Mouse (Mus musculus) forebrain, embryonic 12.5 days (tissue): Measurements from ENCODE around the gene Large1. TPM values are rescaled to one million over a fixed set of nuclear protein-coding genes. Genes with fewer than 3 reads are reported as not detected.
"Not testable (repeated sequence)": the region's sequence is repeated elsewhere in the genome, so short reads cannot be mapped to it uniquely, and the experiment has no call there.

Experiments used
- ATAC-seq: fragments of 200-750 bp; cut with Nextera tagmentation; 2 replicates; pipeline ENCODE4 v1.8.0; 2017; ENCODE audit warnings: moderate TSS enrichment; ENCODE audit not compliant: low FRiP score
- H3K27ac ChIP-seq: fragments of 300-500 bp; sonication (generic); 2 replicates; pipeline ENCODE4 v1.5.1; 2016; ENCODE audit warnings: mild to moderate bottlenecking
- H3K27me3 ChIP-seq: fragments of 300-500 bp; sonication (generic); 2 replicates; pipeline ENCODE4 v1.6.1; 2016; ENCODE audit warnings: mild to moderate bottlenecking
- H3K36me3 ChIP-seq: fragments of 300-500 bp; sonication (generic); replicated peaks from 2 replicates; pipeline ENCODE4 v1.6.1; 2016; ENCODE audit warnings: mild to moderate bottlenecking
- H3K4me1 ChIP-seq: fragments of 300-500 bp; sonication (generic); 2 replicates; pipeline ENCODE4 v1.6.1; 2016
- H3K4me2 ChIP-seq: fragments of 300-500 bp; sonication (generic); 2 replicates; pipeline ENCODE4 v1.6.1; 2016; ENCODE audit warnings: mild to moderate bottlenecking, moderate library complexity
- H3K4me3 ChIP-seq: fragments of 300-500 bp; sonication (generic); replicated peaks from 2 replicates; pipeline ENCODE4 v1.5.1; 2016; ENCODE audit warnings: mild to moderate bottlenecking
- H3K9ac ChIP-seq: fragments of 300-500 bp; sonication (generic); 2 replicates; pipeline ENCODE4 v1.6.1; 2016; ENCODE audit warnings: mild to moderate bottlenecking
- H3K9me3 ChIP-seq: fragments of 300-500 bp; sonication (generic); 2 replicates; pipeline ENCODE4 v1.6.1; 2016
- WGBS: fragments of 180-500 bp; shearing (Covaris S2); methylation state at CpG from one replicate; pipeline ENCODE4 v1.1.7; 2016; 5-methylcytosine and 5-hydroxymethylcytosine counted together
- polyA plus RNA-seq: library from polyadenylated mRNA; unstranded; fragments of >200 nt; fragmentation: Nextera tagmentation; extraction: Ambion mirVana; gene quantifications from 2 replicates; pipeline ENCODE4 v1.2.1, GENCODE M21; 2016

Large1 gene
- polyA plus RNA-seq, 1 experiment from 2014 or later = 12.2 TPM

DNA sequence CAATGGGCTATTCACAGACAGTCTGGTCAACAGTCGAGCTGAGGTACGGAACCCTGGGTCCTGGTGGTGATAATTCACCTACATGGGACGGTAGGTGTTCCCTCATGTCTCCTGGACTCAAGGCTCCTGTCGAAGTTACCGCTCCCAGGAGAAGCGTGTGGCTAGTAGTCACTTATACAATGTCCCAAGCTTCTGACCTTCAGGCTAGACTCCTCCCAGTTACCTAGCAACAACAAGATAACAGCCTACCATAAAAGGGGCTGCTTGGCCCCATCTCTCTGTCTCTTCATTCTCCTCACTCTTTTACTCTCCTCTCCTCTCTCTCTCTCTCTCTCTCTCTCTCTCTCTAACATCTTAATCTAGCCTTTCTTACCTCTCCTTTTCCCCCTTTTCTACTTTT is 217.9 kb downstream of the Large1 start:
- Histone ChIP-seq H3K27me3 (no peaks in the 10 kb centered on the region), H3K4me3 (no peak overlapping the region), H3K4me2 (no peak overlapping the region), H3K4me1 (no peaks in the 10 kb centered on the region), H3K36me3 (peaks cover 7% of the 10 kb centered on the region), H3K9ac (no peak overlapping the region), H3K27ac (no peak overlapping the region), H3K9me3 (no peaks in the 10 kb centered on the region)
- no peak for ATAC-seq
- 95% methylated on average over 6 of the region's 6 CpGs for WGBS

- Histone ChIP-seq H3K9me3 (no peaks in the 10 kb centered on the region), H3K9ac (no peak overlapping the region), H3K27ac (no peak overlapping the region), H3K4me1 (no peaks in the 10 kb centered on the region), H3K36me3 (peaks cover 7% of the 10 kb centered on the region), H3K4me2 (no peak overlapping the region), H3K4me3 (no peak overlapping the region), H3K27me3 (no peaks in the 10 kb centered on the region)
- ATAC-seq = no peak
- WGBS = 83% methylated on average over 2 of the region's 2 CpGs
Observed at GRCm38 (mm10) chr8:73132080-73132479, 221.3 kb downstream of the Large1 start.

DNA sequence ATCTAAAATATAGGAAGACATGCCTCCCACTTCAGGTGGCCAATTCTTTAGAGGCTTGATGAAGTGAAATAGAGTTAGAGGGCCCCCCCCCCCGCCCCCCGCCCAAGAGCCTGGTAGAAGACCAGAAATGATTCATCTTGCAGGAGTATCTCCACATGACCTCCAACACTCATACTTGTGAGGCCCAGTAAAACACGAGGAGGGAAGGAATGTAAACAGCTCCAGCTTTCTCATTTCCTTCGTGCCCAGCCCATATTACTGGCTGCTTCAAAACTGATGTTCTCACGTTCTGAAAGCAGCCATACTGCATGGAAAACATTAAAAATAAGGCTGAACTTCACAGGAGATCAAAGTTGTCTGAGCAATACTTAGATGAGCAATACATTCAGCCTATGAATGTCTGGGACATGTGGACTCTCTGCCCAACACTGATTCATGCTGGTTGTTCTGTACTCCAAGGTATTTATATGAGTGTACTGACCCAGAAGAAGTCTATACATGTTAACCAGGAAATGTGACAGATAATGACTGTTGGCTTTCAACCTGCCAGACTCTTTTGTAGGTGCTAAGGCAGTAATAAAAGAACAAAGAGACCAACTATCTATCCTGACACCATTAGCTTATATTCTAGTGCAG is 229.4 kb downstream of the Large1 start:
- Histone ChIP-seq H3K27ac (no peak overlapping the region), H3K27me3 (no peaks in the 10 kb centered on the region), H3K4me1 (no peaks in the 10 kb centered on the region), H3K36me3 (no peaks in the 10 kb centered on the region), H3K9ac (no peak overlapping the region), H3K9me3 (no peaks in the 10 kb centered on the region), H3K4me3 (no peak overlapping the region), H3K4me2 (no peak overlapping the region)
- no peak for ATAC-seq
- 85% methylated on average over 5 of the region's 5 CpGs for WGBS

DNA sequence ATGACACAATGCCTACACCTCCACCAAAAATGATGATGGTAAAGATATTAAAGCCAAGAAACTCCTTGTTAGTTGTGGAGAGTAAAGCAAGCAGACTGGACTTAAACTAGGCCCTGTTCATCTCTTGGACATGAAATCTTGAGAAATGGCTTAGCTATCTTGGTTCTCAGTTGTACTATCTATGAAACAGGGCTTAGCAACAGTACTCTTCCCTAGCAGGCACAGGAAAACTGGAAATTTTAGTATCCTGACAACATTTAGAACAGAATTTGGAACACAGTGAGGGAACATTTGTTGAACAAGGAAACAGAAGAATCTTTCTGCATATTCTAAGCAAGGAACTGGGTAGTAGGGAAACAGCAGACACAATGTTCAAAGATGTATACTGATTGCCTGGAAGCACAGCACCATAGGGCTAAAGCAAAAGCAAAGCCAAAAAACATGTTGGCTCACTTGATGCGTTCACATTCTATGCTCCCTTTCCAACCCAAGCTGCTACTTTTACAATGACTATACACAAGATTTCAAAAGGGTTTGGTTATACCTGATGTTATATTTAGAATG is 240.9 kb downstream of the Large1 start:
- H3K4me2 ChIP-seq = no peak overlapping the region
- WGBS = 93% methylated on average over 1 of the region's 1 CpGs
- ATAC-seq = no peak

GRCm38 (mm10) chr8:73104089-73104488 is 249.3 kb downstream of the Large1 start:
- H3K27me3 ChIP-seq = no peaks in the 10 kb centered on the region
- 8% methylated on average over 1 of the region's 1 CpGs for WGBS
- no peak overlapping the region for H3K4me2 ChIP-seq
- no peak overlapping the region for H3K9ac ChIP-seq
- no peak overlapping the region for H3K27ac ChIP-seq
- H3K9me3 ChIP-seq = no peaks in the 10 kb centered on the region
- ATAC-seq = no peak
- H3K36me3 ChIP-seq = no peaks in the 10 kb centered on the region
- no peak overlapping the region for H3K4me3 ChIP-seq
- 0 out of 2 replicates have a peak, but pooled peaks cover 3% of the 10 kb centered on the region for H3K4me1 ChIP-seq

More for the DNA sequence above, 240.9 kb downstream of the Large1 start:
- H3K36me3 ChIP-seq = no peaks in the 10 kb centered on the region
- no peaks in the 10 kb centered on the region for H3K27me3 ChIP-seq
- H3K9me3 ChIP-seq = no peaks in the 10 kb centered on the region
- no peaks in the 10 kb centered on the region for H3K4me1 ChIP-seq
- H3K27ac ChIP-seq = no peak overlapping the region
- no peak overlapping the region for H3K4me3 ChIP-seq
- no peak overlapping the region for H3K9ac ChIP-seq

- whole genome bisulfite sequencing = 89% methylated on average over 5 of the region's 5 CpGs
- Histone ChIP-seq H3K27me3 (no peaks in the 10 kb centered on the region), H3K9me3 (no peaks in the 10 kb centered on the region), H3K36me3 (no peaks in the 10 kb centered on the region), H3K4me2 (no peak overlapping the region), H3K27ac (no peak overlapping the region), H3K4me3 (no peak overlapping the region), H3K9ac (no peak overlapping the region), H3K4me1 (0 out of 2 replicates have a peak, but pooled peaks cover 3% of the 10 kb centered on the region)
- no peak for ATAC-seq
Observed at GRCm38 (mm10) chr8:73101069-73101468, 252.3 kb downstream of the Large1 start.

- WGBS = 58% methylated on average over 3 of the region's 3 CpGs
Observed at GRCm38 (mm10) chr8:73100607-73101006, 252.7 kb downstream of the Large1 start.

GRCm38 (mm10) chr8:73099542-73099941 is 253.8 kb downstream of the Large1 start:
- Histone ChIP-seq H3K27ac (no peak overlapping the region), H3K4me3 (no peak overlapping the region), H3K9ac (no peak overlapping the region), H3K27me3 (no peaks in the 10 kb centered on the region), H3K4me2 (no peak overlapping the region), H3K4me1 (0 out of 2 replicates have a peak, but pooled peaks cover 3% of the 10 kb centered on the region), H3K9me3 (no peaks in the 10 kb centered on the region), H3K36me3 (no peaks in the 10 kb centered on the region)
- ATAC-seq = no peak
- 94% methylated on average over 3 of the region's 3 CpGs for WGBS

More at GRCm38 (mm10) chr8:73100607-73101006, 252.7 kb downstream of the Large1 start:
- H3K9ac ChIP-seq, H3K4me1 ChIP-seq, H3K36me3 ChIP-seq, H3K9me3 ChIP-seq, H3K4me3 ChIP-seq, H3K27me3 ChIP-seq, H3K27ac ChIP-seq, ATAC-seq, H3K4me2 ChIP-seq: not testable (repeated sequence)

DNA sequence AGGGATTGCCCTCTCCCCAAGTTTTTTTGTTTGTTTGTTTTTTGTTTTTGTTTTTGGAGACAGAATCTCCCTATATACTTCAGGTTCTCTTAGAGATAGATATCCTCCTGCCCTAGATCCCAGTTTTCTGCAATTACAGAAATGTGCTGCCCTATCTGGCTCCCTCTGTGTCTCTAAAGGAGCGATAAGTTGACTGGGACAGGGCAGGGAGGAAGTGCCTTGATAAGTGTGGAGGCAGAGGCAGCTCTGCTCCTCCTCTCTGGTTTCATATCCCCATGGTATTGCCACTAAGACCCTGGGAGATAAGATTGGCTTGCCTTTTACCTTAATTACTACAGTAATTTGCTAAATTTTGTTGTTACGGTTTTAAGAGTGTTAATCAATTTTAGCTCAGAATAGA is 256.4 kb downstream of the Large1 start:
- no peaks in the 10 kb centered on the region for H3K9me3 ChIP-seq
- no peaks in the 10 kb centered on the region for H3K4me1 ChIP-seq
- H3K27me3 ChIP-seq = no peaks in the 10 kb centered on the region
- H3K27ac ChIP-seq = no peak overlapping the region
- ATAC-seq = no peak
- H3K4me3 ChIP-seq = no peak overlapping the region
- WGBS = 87% methylated on average over 2 of the region's 2 CpGs
- H3K9ac ChIP-seq = no peak overlapping the region
- no peaks in the 10 kb centered on the region for H3K36me3 ChIP-seq
- H3K4me2 ChIP-seq = no peak overlapping the region

DNA sequence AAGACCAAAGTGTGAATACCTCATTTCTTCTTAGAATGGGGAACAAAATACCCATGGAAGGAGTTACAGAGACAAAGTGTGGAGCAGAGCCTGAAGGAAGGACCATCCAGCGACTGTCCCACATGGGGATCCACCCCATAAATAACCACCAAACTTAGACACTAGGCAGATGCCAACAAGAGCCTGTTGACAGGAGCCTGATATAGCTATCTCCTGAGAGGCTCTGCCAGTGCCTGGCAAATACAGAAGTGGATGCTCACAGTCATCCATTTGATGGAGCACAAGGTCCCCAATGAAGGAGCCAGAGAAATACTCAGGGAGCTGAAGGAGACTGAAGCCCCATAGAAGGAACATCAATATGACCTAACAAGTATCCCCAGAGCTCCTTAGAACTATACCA is 275.6 kb downstream of the Large1 start:
- WGBS = 100% methylated on average over 1 of the region's 1 CpGs
- H3K4me3 ChIP-seq, ATAC-seq, H3K9ac ChIP-seq, H3K27ac ChIP-seq, H3K27me3 ChIP-seq, H3K4me1 ChIP-seq, H3K36me3 ChIP-seq, H3K4me2 ChIP-seq, H3K9me3 ChIP-seq: not testable (repeated sequence)

DNA sequence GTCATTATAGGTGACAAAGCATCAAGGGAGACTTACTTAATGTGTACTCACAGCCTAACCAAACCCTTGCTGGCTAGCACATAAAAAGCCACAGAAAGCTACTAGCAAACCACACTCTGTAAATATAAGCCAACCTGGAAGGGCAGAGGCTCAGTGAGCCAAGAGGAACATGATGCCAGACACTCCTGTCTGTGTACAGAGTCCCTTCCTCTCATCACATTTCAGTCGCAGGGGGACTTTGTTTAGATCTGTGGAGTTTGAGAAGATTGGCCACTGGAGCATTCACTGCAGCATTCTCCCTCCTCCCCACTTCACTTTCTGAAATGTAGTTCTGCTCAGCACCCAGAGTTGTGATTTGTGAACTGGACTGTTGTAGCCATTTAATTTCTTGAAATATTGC is 291.9 kb downstream of the Large1 start:
- Histone ChIP-seq H3K4me3 (no peak overlapping the region), H3K9ac (no peak overlapping the region), H3K27me3 (no peaks in the 10 kb centered on the region), H3K27ac (no peak overlapping the region), H3K36me3 (no peaks in the 10 kb centered on the region), H3K9me3 (no peaks in the 10 kb centered on the region), H3K4me1 (no peaks in the 10 kb centered on the region), H3K4me2 (no peak overlapping the region)
- no peak for ATAC-seq
- 93% methylated on average over 1 of the region's 1 CpGs for WGBS

GRCm38 (mm10) chr8:73054726-73055125 is 298.6 kb downstream of the Large1 start:
- WGBS = 93% methylated on average over 1 of the region's 1 CpGs
- no peak overlapping the region for H3K9ac ChIP-seq
- ATAC-seq = no peak
- H3K27me3 ChIP-seq = no peaks in the 10 kb centered on the region
- no peaks in the 10 kb centered on the region for H3K4me1 ChIP-seq
- no peak overlapping the region for H3K4me3 ChIP-seq
- H3K36me3 ChIP-seq = no peaks in the 10 kb centered on the region
- H3K27ac ChIP-seq = no peak overlapping the region
- H3K9me3 ChIP-seq = no peaks in the 10 kb centered on the region
- no peak overlapping the region for H3K4me2 ChIP-seq

DNA sequence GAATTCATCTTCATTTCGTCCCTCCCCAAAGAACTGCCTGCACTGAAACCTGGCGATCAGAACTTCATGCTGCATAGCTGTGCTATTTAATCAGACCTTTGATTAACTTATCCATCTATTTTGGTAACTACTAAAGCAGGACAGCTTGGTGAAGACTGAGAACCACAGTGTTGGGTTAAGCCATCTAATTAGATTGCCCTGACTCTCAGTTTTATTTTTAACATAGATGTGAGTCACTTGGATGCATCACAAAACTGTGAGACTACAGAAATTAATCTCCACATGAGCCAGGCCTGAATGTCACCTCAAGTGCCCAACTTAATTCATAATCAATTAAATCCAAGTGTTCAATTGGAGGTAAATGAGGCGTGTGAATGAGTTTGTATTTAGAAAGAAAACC is 299.5 kb downstream of the Large1 start:
- no peak overlapping the region for H3K4me3 ChIP-seq
- H3K9me3 ChIP-seq = no peaks in the 10 kb centered on the region
- H3K36me3 ChIP-seq = no peaks in the 10 kb centered on the region
- no peaks in the 10 kb centered on the region for H3K4me1 ChIP-seq
- no peak for ATAC-seq
- H3K27me3 ChIP-seq = no peaks in the 10 kb centered on the region
- 85% methylated on average over 3 of the region's 3 CpGs for WGBS
- no peak overlapping the region for H3K27ac ChIP-seq
- H3K4me2 ChIP-seq = no peak overlapping the region
- no peak overlapping the region for H3K9ac ChIP-seq
